Mouse (Mus musculus) heart, postnatal 25 days (tissue): ENCODE results near the gene Bcr. TPM values are rescaled to one million over a fixed set of nuclear protein-coding genes. Genes with fewer than 3 reads are reported as not detected.

ENCODE experiments used
- DNase-seq: peaks from one replicate; pipeline ENCODE4 v3.0.0; 2022; ENCODE audit warnings: low spot score
- intact Hi-C: fragments of 180-260 bp; cut with DNase I; formaldehyde crosslinking; loops from one replicate; pipeline ENCODE4 v1.15.1; 2025
- total RNA-seq, 2 experiments: library from RNA; stranded (reverse); gene quantifications; 2 replicates each; pipeline ENCODE4 v1.2.3; 2021

The Bcr gene
- total RNA-seq, 2 experiments from 2014 or later, result 9.8 TPM

- intact Hi-C loops, result no loop called here
Observed at GRCm38 (mm10) chr10:75088471-75088870, 28.1 kb downstream of the Bcr start.

DNA sequence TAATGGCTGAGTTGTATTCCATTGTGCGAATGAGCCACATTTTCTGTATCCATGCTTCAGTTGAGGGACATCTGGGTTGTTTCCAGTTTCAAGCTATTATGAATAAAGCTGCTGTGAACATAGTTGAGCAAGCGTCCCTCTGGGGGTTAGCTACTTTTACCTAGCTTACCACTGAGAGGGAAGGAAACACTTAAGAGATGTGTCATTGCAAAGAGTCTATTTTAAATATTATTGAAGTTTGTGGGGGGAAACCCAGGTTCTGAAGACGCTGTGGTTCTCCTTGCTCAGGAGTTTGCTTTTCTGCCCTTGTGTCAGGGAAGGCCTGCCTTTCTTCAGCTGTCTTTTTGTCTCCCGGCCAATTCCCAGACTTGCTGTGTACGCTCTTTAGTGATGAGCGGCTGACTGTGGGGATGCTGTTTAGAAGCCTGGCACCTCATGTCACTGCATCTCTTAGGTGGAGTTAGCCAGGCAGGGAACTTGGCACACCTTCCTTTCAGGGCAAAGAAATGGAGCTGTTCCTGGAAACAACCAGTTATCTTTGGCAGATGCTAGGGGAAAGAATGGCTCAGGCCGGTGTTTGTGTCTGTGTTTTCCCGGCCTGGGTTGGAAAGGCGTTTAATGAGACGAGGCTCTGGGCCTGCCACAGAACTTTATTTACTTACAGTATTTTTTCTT lies 31.2 kb downstream of the Bcr start:
- intact Hi-C loops, result no loop called here
- DNase-seq, result peak; percentile 53

More at GRCm38 (mm10) chr10:75088471-75088870, 28.1 kb downstream of the Bcr start:
- DNase-seq, result no peak

DNA sequence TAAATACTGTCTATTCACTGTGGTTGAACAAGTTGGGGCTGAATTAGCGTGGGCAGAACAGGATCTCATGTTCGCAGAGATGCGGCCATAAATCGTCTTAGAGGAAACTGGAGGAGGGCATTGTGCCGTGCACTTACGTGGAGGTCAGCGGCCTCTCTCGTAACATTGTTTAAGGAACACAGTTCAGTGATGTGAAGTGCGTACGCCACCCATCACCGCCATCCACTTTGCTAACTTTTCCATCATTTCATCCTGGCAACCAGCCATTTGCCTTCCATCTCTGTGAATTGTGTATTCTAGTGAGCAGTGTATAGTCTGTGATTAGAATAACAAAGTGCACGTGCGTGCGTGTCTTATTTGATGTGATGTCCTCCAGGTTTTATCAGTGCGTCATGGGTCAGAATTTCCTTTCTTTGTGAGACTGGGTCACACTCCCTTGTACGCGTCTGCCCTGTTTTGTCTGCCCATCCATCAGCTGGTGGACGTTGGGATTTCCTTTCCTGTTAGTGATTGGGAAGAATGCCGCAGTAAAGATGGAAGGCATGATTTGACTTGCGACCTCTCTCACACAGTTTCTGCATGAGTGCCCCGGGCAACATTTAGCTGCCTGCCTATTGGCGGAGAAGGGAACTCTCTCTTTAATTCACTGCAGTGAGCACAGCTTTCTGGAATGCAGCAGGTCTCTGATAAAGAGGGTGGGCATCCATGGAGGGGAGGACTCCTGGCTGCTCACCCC lies 33.0 kb downstream of the Bcr start:
- no peak for DNase-seq
- intact Hi-C loops, result no loop called here

GRCm38 (mm10) chr10:75094338-75094737 lies 33.9 kb downstream of the Bcr start:
- intact Hi-C loops, result no loop called here
- no peak for DNase-seq

DNA sequence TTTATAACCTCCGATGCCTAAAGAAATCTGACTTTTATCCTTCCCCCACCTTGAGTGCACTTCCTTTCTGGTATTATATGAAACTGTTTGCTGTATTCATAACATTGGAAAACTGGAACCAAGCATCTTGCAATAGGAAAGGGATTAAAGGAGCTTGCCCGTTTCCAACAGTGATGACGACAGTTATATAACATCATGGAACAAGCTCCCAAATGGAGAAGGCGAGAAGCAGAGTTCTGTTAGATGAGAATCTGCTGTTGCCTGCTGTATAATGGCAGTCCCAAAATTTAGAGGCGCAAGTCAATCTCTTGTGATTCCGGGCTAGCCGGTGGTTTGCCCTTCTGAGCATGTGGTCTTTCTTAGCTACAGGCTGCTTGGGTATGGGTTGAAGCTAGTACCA lies 34.8 kb downstream of the Bcr start:
- intact Hi-C loops, result loop anchor here (5.0 kb wide), 1 partner anchor 42 kb away; no protein-coding TSS in a partner anchor

GRCm38 (mm10) chr10:75098446-75099183 lies 38.2 kb downstream of the Bcr start:
- DNase-seq, result no peak
- intact Hi-C loops, result loop anchor here (5.0 kb wide), 1 partner anchor 39 kb away; no protein-coding TSS in a partner anchor

More for the DNA sequence above, 34.8 kb downstream of the Bcr start:
- no peak for DNase-seq

- intact Hi-C loops, result loop anchor here (5.0 kb wide), 1 partner anchor 38 kb away; the partner anchor contains the start of gene Bcr
- DNase-seq, result peak; percentile 31
Observed at GRCm38 (mm10) chr10:75100298-75100697, 39.9 kb downstream of the Bcr start.

- intact Hi-C loops, result loop anchor here (5.0 kb wide), 1 partner anchor 41 kb away; the partner anchor contains the start of gene Bcr
- no peak for DNase-seq
Observed at GRCm38 (mm10) chr10:75103502-75103901, 43.1 kb downstream of the Bcr start.

DNA sequence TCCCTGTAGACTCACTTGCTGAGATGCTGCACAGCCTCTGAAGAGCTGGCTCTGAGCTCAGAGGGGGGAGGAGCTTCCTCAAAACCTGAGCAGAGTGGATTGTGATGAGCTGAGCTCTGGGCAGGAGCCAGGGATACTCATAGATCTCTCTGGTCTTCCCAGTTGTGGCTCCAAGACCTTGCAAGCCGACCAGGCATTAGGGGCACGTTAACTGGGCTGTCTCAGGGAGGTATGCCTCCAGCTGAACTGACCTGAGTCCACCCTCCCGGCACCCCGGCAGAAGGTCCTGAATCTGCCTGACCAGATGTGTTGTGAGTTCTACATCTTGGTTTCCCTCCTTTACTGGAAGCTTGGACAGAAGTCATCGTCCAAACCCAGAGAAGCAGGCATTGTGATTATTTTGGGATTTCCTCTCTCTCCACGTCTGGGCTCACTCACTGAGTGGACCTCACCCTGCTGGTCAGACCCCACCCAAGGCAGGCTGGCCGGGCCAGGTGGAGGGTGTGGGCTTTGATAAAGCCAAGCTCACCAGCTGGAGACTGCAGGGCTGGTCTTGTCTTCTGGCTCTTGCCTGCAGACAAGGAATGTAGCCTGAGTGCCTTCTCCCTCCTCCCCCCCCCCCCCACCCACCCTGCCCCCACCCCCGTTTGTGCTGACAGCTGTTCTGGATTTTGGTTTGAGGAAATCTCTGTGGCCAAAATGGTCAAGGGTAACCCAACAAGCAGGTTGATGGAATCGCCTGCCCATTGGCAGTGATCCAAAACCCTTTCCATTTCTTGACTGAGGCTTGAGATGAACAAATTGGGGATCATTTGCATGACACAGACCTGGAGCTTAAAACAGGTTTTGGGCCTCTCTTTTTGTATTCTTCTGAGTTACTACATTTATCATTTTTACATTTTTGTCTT lies 44.1 kb downstream of the Bcr start:
- peak; percentile 70 for DNase-seq
- intact Hi-C loops, result loop anchor here (5.0 kb wide), 1 partner anchor 42 kb away; the partner anchor contains the start of gene Bcr

GRCm38 (mm10) chr10:75105099-75105461 lies 44.7 kb downstream of the Bcr start:
- DNase-seq, result peak; percentile 49
- intact Hi-C loops, result no loop called here

DNA sequence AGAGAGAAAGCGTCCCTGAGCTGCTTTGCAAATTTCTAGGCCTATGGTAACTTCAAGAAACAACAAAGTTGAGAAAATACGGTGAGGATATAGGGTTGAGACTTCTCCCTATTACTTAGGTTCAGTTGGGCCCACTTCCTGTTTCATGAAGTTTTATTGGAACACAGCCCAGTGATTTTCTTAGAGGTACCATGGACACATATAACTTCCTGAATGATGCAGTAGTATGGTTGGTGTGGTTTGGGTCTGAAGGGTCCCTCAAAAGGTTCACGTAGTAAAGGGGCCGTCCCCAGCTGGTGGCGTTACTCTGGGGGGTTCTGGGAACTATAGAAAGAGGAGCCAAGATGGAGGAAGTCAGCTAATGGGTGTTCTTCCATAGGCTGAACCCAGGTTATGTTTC lies 45.3 kb downstream of the Bcr start:
- no peak for DNase-seq
- intact Hi-C loops, result no loop called here

DNA sequence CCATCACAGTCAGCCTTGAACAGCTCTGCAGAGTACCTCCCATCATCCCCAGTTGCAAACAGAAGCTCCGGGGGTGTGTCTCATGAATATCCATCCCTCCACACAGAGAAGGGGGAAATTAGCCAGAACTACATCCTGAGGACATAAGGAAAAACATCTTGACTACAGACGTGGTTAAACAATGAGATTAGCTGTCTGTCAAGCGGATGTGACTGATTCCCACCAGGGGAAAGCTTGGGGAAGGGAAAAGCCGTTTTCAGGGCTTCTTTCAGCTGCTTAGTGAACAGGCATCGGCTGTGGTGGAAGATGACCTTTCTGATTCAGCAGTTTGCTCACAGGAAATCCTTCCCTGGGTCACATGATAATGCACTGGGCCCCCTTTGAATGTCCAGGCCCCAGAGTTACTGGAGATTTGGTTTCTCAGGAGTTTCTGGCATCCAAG lies 46.6 kb downstream of the Bcr start:
- intact Hi-C loops, result no loop called here

DNA sequence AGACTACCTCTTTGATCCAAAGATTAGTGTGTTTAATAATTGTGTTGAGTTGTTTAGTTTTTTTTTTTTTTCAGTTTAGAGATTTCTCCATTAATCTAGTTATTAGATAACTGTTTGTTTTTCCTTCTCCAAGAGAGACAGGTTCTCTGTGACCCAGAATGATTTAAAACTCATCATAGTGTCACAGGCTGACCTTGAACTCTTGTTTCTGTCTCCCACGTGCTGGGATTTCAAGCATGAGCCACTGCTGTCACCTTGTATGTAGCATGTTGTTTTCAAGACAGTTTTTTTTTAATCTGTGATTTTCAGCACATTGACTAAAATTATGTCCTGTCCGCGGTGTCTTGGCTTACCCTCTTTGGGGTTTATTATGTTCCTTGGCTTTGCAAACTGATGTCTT lies 47.7 kb downstream of the Bcr start:
- DNase-seq, result no peak
- intact Hi-C loops, result no loop called here

More for the DNA sequence above, 46.6 kb downstream of the Bcr start:
- DNase-seq, result no peak

DNA sequence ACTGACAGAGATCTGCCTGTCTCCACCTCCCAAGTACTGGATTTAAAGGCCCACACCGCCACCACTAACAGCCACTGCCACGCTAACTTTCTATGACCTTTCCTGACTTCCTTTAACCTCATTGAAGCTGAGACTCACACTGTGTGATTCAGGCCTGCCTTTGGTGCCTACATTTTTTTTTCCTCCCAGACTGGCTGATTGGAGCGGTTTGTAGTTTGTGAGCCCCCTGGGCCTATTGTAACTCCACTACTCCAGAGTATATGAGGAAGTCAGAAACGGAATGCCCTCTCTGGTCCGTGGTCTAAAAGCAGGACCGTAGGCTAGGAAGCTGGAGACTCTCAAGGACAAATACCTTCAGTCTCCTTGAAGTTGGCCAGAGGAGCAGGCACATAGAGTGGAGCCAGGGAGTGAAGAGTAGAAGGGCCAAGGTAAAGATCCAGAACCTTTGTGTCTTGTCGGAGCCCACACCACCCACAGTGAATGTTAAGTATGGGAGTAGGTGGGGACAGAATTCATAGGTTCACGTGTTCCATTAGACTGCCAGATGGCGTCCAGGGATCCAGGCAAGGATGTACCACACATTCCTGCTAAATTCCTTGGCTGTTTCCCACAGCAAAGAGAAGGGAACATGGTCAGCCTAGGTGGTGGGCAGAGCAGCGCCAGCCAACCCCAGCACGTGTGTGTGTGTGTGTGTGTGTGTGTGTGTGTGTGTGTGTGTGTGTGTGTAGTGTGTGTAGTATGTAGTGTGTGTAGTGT lies 51.2 kb downstream of the Bcr start:
- intact Hi-C loops, result loop anchor here (2.0 kb wide), 1 partner anchor 39 kb away; no protein-coding TSS in a partner anchor
- no peak for DNase-seq

- DNase-seq, result no peak
- intact Hi-C loops, result no loop called here
Observed at GRCm38 (mm10) chr10:75112405-75112804, 52.0 kb downstream of the Bcr start.

- DNase-seq, result no peak
- intact Hi-C loops, result no loop called here
Observed at GRCm38 (mm10) chr10:75113620-75114019, 53.2 kb downstream of the Bcr start.

- no peak for DNase-seq
- intact Hi-C loops, result no loop called here
Observed at GRCm38 (mm10) chr10:75115240-75115639, 54.8 kb downstream of the Bcr start.

DNA sequence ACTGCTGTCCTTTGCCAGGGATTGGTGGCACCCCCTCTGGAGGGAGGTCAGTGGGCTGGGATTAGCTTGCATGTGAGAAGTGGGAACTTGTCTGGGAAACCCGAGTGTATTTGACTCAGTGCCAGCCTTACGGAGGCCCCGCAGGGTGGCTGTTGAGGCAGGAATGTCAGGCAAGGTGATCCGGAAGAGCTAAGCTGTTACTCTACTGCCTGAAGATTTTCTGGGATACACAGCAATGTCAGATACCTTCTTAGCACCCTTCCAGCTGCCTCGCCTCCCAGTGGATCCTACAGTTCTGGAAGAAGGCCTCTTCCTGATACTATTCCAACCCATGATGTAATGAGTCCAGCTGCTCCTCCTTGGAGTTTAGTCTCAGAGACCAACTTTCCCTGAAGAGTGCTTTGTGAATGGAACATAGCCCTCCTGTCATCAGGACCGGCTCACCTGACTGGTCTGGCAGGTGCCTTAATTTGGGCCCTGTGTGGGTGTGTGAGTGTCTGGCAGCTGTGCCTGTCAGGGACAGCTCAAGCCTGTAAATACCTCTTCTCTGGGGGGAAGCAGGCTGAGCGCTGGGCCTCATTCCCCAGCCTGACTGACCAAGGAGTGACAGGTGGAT lies 56.6 kb downstream of the Bcr start:
- no peak for DNase-seq
- intact Hi-C loops, result no loop called here
